Mouse (Mus musculus): ENCODE data around the gene Zfp609. TPM values are rescaled to one million over a fixed set of nuclear protein-coding genes. Genes with fewer than 3 reads are reported as not detected.

The Zfp609 gene
- polyA plus RNA-seq, 1 experiment from 2014 or later: 8.1 TPM

Other genes with a start within 250 kb of the Zfp609 start
- gene Plekho2, start 247.5 kb downstream of the Zfp609 start, polyA plus RNA-seq (2015; fragmentation: Nextera tagmentation; extraction: Ambion mirVana): 13.9 and 16.2 TPM in 2 replicates
- gene Pif1, start 240.4 kb downstream of the Zfp609 start, polyA plus RNA-seq (2015; fragmentation: Nextera tagmentation; extraction: Ambion mirVana): 15.1 and 16.0 TPM in 2 replicates
- gene Rbpms2, start 197.9 kb downstream of the Zfp609 start, polyA plus RNA-seq (2015; fragmentation: Nextera tagmentation; extraction: Ambion mirVana): 15.3 and 16.1 TPM in 2 replicates
- gene Oaz2, start 159.6 kb downstream of the Zfp609 start, polyA plus RNA-seq (2015; fragmentation: Nextera tagmentation; extraction: Ambion mirVana): 341 and 352 TPM in 2 replicates
- 207 and 211 TPM in 2 replicates for gene Pclaf, start 62.7 kb upstream of the Zfp609 start, polyA plus RNA-seq (2015; fragmentation: Nextera tagmentation; extraction: Ambion mirVana)
- 39.8 and 41.1 TPM in 2 replicates for gene Trip4, start 81.2 kb upstream of the Zfp609 start, polyA plus RNA-seq (2015; fragmentation: Nextera tagmentation; extraction: Ambion mirVana)
- gene Csnk1g1, start 81.4 kb upstream of the Zfp609 start, polyA plus RNA-seq (2015; fragmentation: Nextera tagmentation; extraction: Ambion mirVana): 18.6 and 18.8 TPM in 2 replicates
- gene Ppib, start 232.7 kb upstream of the Zfp609 start, polyA plus RNA-seq (2015; fragmentation: Nextera tagmentation; extraction: Ambion mirVana): 665 and 680 TPM in 2 replicates
- 5.0 and 5.3 TPM in 2 replicates for gene Snx22, start 242.2 kb upstream of the Zfp609 start, polyA plus RNA-seq (2015; fragmentation: Nextera tagmentation; extraction: Ambion mirVana)

All from limb, embryonic 13.5 days (tissue).